ENCODE assay signal across 31 mouse cellular contexts in the genomic region with DNA sequence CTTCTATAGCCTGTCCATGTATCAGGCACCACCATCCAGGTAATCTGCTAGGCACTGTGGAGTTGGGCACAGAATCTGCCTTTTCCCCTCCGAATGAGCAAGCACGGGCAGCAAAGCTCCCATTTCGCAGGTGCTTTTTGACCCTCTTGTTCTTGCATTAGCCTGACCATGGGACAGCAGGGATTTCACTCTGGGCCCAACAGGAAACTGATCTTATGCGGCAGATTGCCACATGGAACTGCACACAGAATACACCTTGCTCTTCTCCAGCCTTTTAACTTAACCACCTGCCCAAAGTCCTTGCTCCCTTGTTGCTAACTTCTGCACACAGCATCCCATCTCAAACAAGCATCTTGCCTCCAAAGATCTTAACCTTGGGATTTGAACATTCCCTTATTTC. TPM values are rescaled to one million over a fixed set of nuclear protein-coding genes. Genes with fewer than 3 reads are reported as not detected.
"Had no signal": no experiment of that assay in that cellular context is flagged by ENCODE, and none has a peak within 500 bp of the region (broad histone marks: within the 10 kb centered on the region; RNA-seq: fewer than 3 reads in every experiment).

No protein-coding gene starts in this region.

- H3K4me3 ChIP-seq: embryonic facial prominence, embryonic 10.5 days; embryonic facial prominence, embryonic 12.5 days; embryonic facial prominence, embryonic 13.5 days; embryonic facial prominence, embryonic 15.5 days; erythroblast, embryonic 14.5 days; forebrain, embryonic 10.5 days; forebrain, embryonic 12.5 days; forebrain, embryonic 13.5 days; forebrain, embryonic 15.5 days; gastrocnemius, adult 2 months; heart, adult 2 months had no signal

- H3K4me2 ChIP-seq: embryonic facial prominence, embryonic 12.5 days; embryonic facial prominence, embryonic 13.5 days; embryonic facial prominence, embryonic 15.5 days; forebrain, embryonic 12.5 days; forebrain, embryonic 13.5 days; forebrain, embryonic 15.5 days had no signal

- H3K9me3 ChIP-seq: embryonic facial prominence, embryonic 10.5 days; embryonic facial prominence, embryonic 12.5 days; embryonic facial prominence, embryonic 13.5 days; embryonic facial prominence, embryonic 15.5 days; forebrain, embryonic 10.5 days; forebrain, embryonic 12.5 days; forebrain, embryonic 13.5 days; forebrain, embryonic 15.5 days had no signal

- H3K4me1 ChIP-seq: embryonic facial prominence, embryonic 12.5 days; embryonic facial prominence, embryonic 13.5 days; embryonic facial prominence, embryonic 15.5 days; forebrain, embryonic 12.5 days; forebrain, embryonic 13.5 days; forebrain, embryonic 15.5 days had no signal

- H3K36me3 ChIP-seq: embryonic facial prominence, embryonic 10.5 days; embryonic facial prominence, embryonic 12.5 days; embryonic facial prominence, embryonic 13.5 days; embryonic facial prominence, embryonic 15.5 days; forebrain, embryonic 10.5 days; forebrain, embryonic 12.5 days; forebrain, embryonic 15.5 days had no signal

- H3K27me3 ChIP-seq: embryonic facial prominence, embryonic 12.5 days; embryonic facial prominence, embryonic 13.5 days; embryonic facial prominence, embryonic 15.5 days; forebrain, embryonic 15.5 days had no signal

- DNase-seq: cerebellum, adult 2 months; cerebellum, adult 8-10 months; cerebellum, adult 9-10 months; cerebellum, adult 9-11 months; cerebellum, postnatal 10 days; cerebellum, postnatal 14 days; cerebellum, postnatal 25 days; cerebellum, postnatal 36 days; embryo, embryonic 11 days; forebrain, postnatal 0 days; gastrocnemius, adult 2 months; gastrocnemius, postnatal 10 days; gastrocnemius, postnatal 14 days; gastrocnemius, postnatal 25 days; gastrocnemius, postnatal 36 days; heart, adult 18-20 months; heart, adult 2 months had no signal

- H3K27ac ChIP-seq: embryonic facial prominence, embryonic 10.5 days; embryonic facial prominence, embryonic 12.5 days; embryonic facial prominence, embryonic 13.5 days; embryonic facial prominence, embryonic 15.5 days; forebrain, embryonic 10.5 days; forebrain, embryonic 12.5 days; forebrain, embryonic 13.5 days; forebrain, embryonic 15.5 days; gastrocnemius, adult 2 months; heart, adult 2 months had no signal

- ATAC-seq: forebrain, embryonic 13.5 days; forebrain, embryonic 14.5 days; forebrain, embryonic 15.5 days; forebrain, embryonic 16.5 days; forebrain, postnatal 0 days had no signal

- H3K9ac ChIP-seq: embryonic facial prominence, embryonic 12.5 days; embryonic facial prominence, embryonic 13.5 days; embryonic facial prominence, embryonic 15.5 days; forebrain, embryonic 12.5 days; forebrain, embryonic 13.5 days; forebrain, embryonic 15.5 days; forebrain, postnatal 0 days had no signal

RNA-seq across cellular contexts. Expression of gene Fgf8, which starts 55.7 kb away (rescaled TPM):
- polyA plus RNA-seq: cerebellum, adult 2 months; cortical plate, adult 2 months; embryonic facial prominence, embryonic 14.5 days; erythroblast, embryonic 14.5 days; frontal cortex, adult 2 months; heart, adult 2 months had no signal
